Mouse (Mus musculus) retina, embryonic 14.5 days (tissue): ENCODE measurements around the gene Ap2b1.
"Not testable (repeated sequence)": the region's sequence is repeated elsewhere in the genome, so short reads cannot be mapped to it uniquely, and the experiment has no call there.

ENCODE experiments used
- DNase-seq: peaks from one replicate; pipeline ENCODE4 v3.0.0-alpha.2; 2015; ENCODE audit warnings: low spot score

Gene Ap2b1

GRCm38 (mm10) chr11:83298225-83299195 is at the start of gene Ap2b1:
Ap2b1 (plus strand) TSS chr11:83299024.
- DNase-seq: peak; percentile 96

GRCm38 (mm10) chr11:83257211-83257610 is 41.6 kb upstream of the Ap2b1 start:
- not testable (repeated sequence) for DNase-seq

- DNase-seq: no peak
Measured at GRCm38 (mm10) chr11:83262673-83263072, 36.2 kb upstream of the Ap2b1 start.

- peak; percentile 47 for DNase-seq
Measured at GRCm38 (mm10) chr11:83263146-83263545, 35.7 kb upstream of the Ap2b1 start.

GRCm38 (mm10) chr11:83270842-83271150 is 28.0 kb upstream of the Ap2b1 start:
- no peak for DNase-seq

- peak; percentile 87 for DNase-seq
Measured at GRCm38 (mm10) chr11:83271151-83271950, 27.5 kb upstream of the Ap2b1 start.

GRCm38 (mm10) chr11:83271951-83272843 is 26.6 kb upstream of the Ap2b1 start:
- peak; percentile 58 for DNase-seq

GRCm38 (mm10) chr11:83276251-83276650 is 22.6 kb upstream of the Ap2b1 start:
- no peak for DNase-seq

- no peak for DNase-seq
Measured at GRCm38 (mm10) chr11:83279024-83279423, 19.8 kb upstream of the Ap2b1 start.

- no peak for DNase-seq
Measured at GRCm38 (mm10) chr11:83279691-83280090, 19.1 kb upstream of the Ap2b1 start.

GRCm38 (mm10) chr11:83282084-83282483 is 16.7 kb upstream of the Ap2b1 start:
- DNase-seq: no peak

- no peak for DNase-seq
Measured at GRCm38 (mm10) chr11:83285627-83286026, 13.2 kb upstream of the Ap2b1 start.

- DNase-seq: no peak
Measured at GRCm38 (mm10) chr11:83286566-83286965, 12.3 kb upstream of the Ap2b1 start, which contains the start of gene Slfn14. Slfn14 (minus strand) TSS chr11:83286726.

GRCm38 (mm10) chr11:83289036-83289435 is 9.8 kb upstream of the Ap2b1 start:
- no peak for DNase-seq

GRCm38 (mm10) chr11:83289633-83290032 is 9.2 kb upstream of the Ap2b1 start:
- no peak for DNase-seq

- peak; percentile 95 for DNase-seq
Measured at GRCm38 (mm10) chr11:83291375-83292250, 7.2 kb upstream of the Ap2b1 start.

- DNase-seq: no peak
Measured at GRCm38 (mm10) chr11:83292251-83292587, 6.6 kb upstream of the Ap2b1 start.

GRCm38 (mm10) chr11:83293182-83293581 is 5.6 kb upstream of the Ap2b1 start:
- no peak for DNase-seq

- no peak for DNase-seq
Measured at GRCm38 (mm10) chr11:83294133-83294532, 4.7 kb upstream of the Ap2b1 start.

GRCm38 (mm10) chr11:83297816-83298215 is 1.0 kb upstream of the Ap2b1 start:
- DNase-seq: no peak

GRCm38 (mm10) chr11:83299724-83300123 is 900 bp downstream of the Ap2b1 start:
- no peak for DNase-seq
